Mouse (Mus musculus) thymus, adult 2 months (tissue): Measurements from ENCODE around the gene Zcchc13. TPM values are rescaled to one million over a fixed set of nuclear protein-coding genes. Genes with fewer than 3 reads are reported as not detected.

Source experiments
- DNase-seq: peaks from one replicate; pipeline ENCODE4 v3.0.0; 2021
- H3K27ac ChIP-seq: fragments of 200-500 bp; 2 replicates; pipeline ENCODE4 v1.5.1; 2012; ENCODE audit warnings: low read length, control low read depth; ENCODE audit not compliant: control insufficient read depth, insufficient read depth
- H3K27me3 ChIP-seq: fragments of 200-500 bp; 2 replicates; pipeline ENCODE4 v1.6.1; 2012; ENCODE audit warnings: mild to moderate bottlenecking, low read length, moderate library complexity, mixed read lengths; ENCODE audit not compliant: control insufficient read depth, insufficient read depth
- H3K36me3 ChIP-seq: fragments of 200-500 bp; 2 replicates; pipeline ENCODE4 v1.6.1; 2012; ENCODE audit warnings: mild to moderate bottlenecking, low read length, moderate library complexity; ENCODE audit not compliant: control insufficient read depth, insufficient read depth
- H3K4me1 ChIP-seq: fragments of 200-500 bp; replicated peaks from 2 replicates; pipeline ENCODE4 v1.6.1; 2012; ENCODE audit warnings: low read length; ENCODE audit not compliant: control insufficient read depth, insufficient read depth
- H3K4me3 ChIP-seq: fragments of 200-500 bp; 2 replicates; pipeline ENCODE4 v1.5.1; 2012; ENCODE audit warnings: mild to moderate bottlenecking, low read length, control low read depth, moderate library complexity; ENCODE audit not compliant: control insufficient read depth, insufficient read depth
- CTCF ChIP-seq: fragments of 200-500 bp; IDR thresholded peaks from 2 replicates; pipeline ENCODE4 v1.5.1; 2012; ENCODE audit warnings: mild to moderate bottlenecking, control low read depth, low read length, moderate library complexity, borderline replicate concordance; ENCODE audit not compliant: control insufficient read depth, poor library complexity, insufficient read depth; ENCODE audit errors: extremely low read depth
- POLR2A ChIP-seq: fragments of 200-500 bp; IDR thresholded peaks from 2 replicates; pipeline ENCODE4 v1.6.1; 2012; ENCODE audit warnings: mild to moderate bottlenecking, low read length, control low read depth, moderate library complexity; ENCODE audit not compliant: control insufficient read depth, poor library complexity, insufficient read depth; ENCODE audit errors: extremely low read depth
- WGBS: fragments of 180-500 bp; shearing (Covaris S2); methylation state at CpG from one replicate; pipeline ENCODE4 v1.1.7; 2018; 5-methylcytosine and 5-hydroxymethylcytosine counted together
- polyA plus RNA-seq: library from polyadenylated mRNA; depleted of rRNA; stranded (reverse); fragments of >200 nt; gene quantifications from 2 replicates; pipeline ENCODE4 v1.2.3, GENCODE M21; 2012; rRNA removed

Zcchc13 gene
- 0.12 TPM in 1 of 2 replicates, not detected in the other for polyA plus RNA-seq

GRCm38 (mm10) chrX:103630303-103630702, at the start of gene Zcchc13:
Gene Zcchc13, plus strand, starts transcription at chrX:103630586.
- H3K27ac ChIP-seq: no peak within 1 kb of the TSS
- DNase-seq: no peak
- no peaks in the 10 kb centered on the region for H3K36me3 ChIP-seq
- no peaks in the 10 kb centered on the region for H3K27me3 ChIP-seq
- H3K4me1 ChIP-seq: no peaks in the 10 kb centered on the region
- TF ChIP-seq CTCF (no peak), POLR2A (no peak)
- H3K4me3 ChIP-seq: no peak within 1 kb of the TSS
- 98% methylated on average over 12 of the region's 12 CpGs for WGBS

GRCm38 (mm10) chrX:103584262-103584661, 46.1 kb upstream of the Zcchc13 start:
- whole genome bisulfite sequencing: 70% methylated on average over 1 of the region's 1 CpGs
- TF ChIP-seq POLR2A: no peak
- no peak for TF ChIP-seq CTCF
- Histone ChIP-seq H3K27me3 (no peaks in the 10 kb centered on the region), H3K27ac (no peak overlapping the region), H3K4me3 (no peak overlapping the region), H3K36me3 (no peaks in the 10 kb centered on the region), H3K4me1 (no peaks in the 10 kb centered on the region)
- no peak for DNase-seq

- no peak for DNase-seq
- peaks cover 5% of the 10 kb centered on the region; the same call in 1 of the 2 replicates for H3K36me3 ChIP-seq
- TF ChIP-seq POLR2A (no peak), CTCF (no peak)
- no peaks in the 10 kb centered on the region for H3K27me3 ChIP-seq
- no peaks in the 10 kb centered on the region for H3K4me1 ChIP-seq
- H3K4me3 ChIP-seq: no peak overlapping the region
- no peak overlapping the region for H3K27ac ChIP-seq
- 93% methylated on average over 6 of the region's 6 CpGs for WGBS
These were observed 38.3 kb upstream of the Zcchc13 start for GRCm38 (mm10) chrX:103592056-103592455.

GRCm38 (mm10) chrX:103602553-103602952, 27.8 kb upstream of the Zcchc13 start:
- Histone ChIP-seq H3K27ac (no peak overlapping the region), H3K36me3 (no peaks in the 10 kb centered on the region), H3K27me3 (no peaks in the 10 kb centered on the region), H3K4me1 (peaks cover 2% of the 10 kb centered on the region; the same call in 1 of the 2 replicates), H3K4me3 (no peak overlapping the region)
- TF ChIP-seq CTCF: no peak
- no peak for TF ChIP-seq POLR2A
- DNase-seq: no peak
- WGBS: 97% methylated on average over 5 of the region's 5 CpGs

GRCm38 (mm10) chrX:103604211-103604610, 26.2 kb upstream of the Zcchc13 start:
- Histone ChIP-seq H3K36me3 (no peaks in the 10 kb centered on the region), H3K27me3 (no peaks in the 10 kb centered on the region), H3K27ac (no peak overlapping the region), H3K4me1 (peaks cover 2% of the 10 kb centered on the region; the same call in 1 of the 2 replicates), H3K4me3 (no peak overlapping the region)
- no peak for DNase-seq
- WGBS: 72% methylated on average over 5 of the region's 5 CpGs
- TF ChIP-seq CTCF: no peak
- no peak for TF ChIP-seq POLR2A

GRCm38 (mm10) chrX:103605473-103605872, 24.9 kb upstream of the Zcchc13 start:
- DNase-seq: peak; percentile 4
- WGBS: 17% methylated on average over 8 of the region's 8 CpGs
- Histone ChIP-seq H3K4me1 (peaks cover 2% of the 10 kb centered on the region; the same call in 1 of the 2 replicates), H3K27me3 (no peaks in the 10 kb centered on the region), H3K4me3 (no peak overlapping the region), H3K27ac (peak overlapping the region; percentile 70), H3K36me3 (no peaks in the 10 kb centered on the region)
- no peak for TF ChIP-seq POLR2A
- TF ChIP-seq CTCF: no peak

GRCm38 (mm10) chrX:103610401-103610800, 20.0 kb upstream of the Zcchc13 start:
- DNase-seq: no peak
- 96% methylated on average over 5 of the region's 5 CpGs for WGBS
- Histone ChIP-seq H3K27me3 (no peaks in the 10 kb centered on the region), H3K4me3 (no peak overlapping the region), H3K27ac (no peak overlapping the region), H3K4me1 (no peaks in the 10 kb centered on the region), H3K36me3 (no peaks in the 10 kb centered on the region)
- TF ChIP-seq CTCF (no peak), POLR2A (no peak)
